In the genomic region with DNA sequence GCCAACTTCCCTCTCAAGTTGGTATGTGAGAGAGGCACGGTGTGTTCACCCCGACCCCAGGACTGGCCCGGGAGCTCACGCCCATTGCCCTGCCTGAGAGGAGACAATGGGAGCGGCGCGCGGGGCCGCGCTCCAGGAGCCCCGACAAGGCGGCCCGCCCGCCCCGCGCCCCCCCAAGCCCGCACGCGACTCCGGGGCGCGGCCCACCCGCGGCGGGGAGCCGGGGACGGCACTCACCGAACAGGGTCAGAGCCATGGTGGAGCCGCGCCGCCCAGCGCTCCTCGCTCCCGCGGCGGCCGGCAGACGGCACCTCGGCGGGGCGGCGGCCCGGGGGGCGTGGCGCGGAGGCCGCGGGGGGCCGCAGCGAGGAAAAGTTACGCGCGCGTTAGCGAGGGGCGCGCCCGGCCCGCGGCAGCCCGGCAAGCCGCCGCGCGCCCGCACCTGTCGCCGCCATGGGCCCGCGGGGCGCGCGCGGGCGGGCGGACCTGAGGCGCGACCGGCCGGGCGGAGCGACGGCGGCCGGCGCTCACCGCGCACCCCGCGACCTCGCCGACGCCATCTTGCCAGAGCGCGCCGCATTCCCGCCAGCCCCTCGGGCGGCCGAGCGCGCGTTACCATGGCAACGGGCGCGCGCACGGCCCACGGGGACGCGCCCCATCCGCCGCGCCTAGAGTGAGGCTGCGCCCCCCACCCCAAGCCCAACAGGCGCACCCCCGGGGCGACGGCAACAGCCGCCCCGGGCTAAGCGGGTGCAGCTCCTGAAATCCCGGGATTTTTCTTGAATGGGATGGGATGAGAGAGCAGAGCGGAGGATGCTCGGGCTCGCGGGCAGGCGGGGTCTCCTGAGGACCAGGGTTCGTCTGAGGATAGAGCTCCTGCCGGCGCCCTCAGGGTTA, we compare ENCODE assay signal across 8 mouse cellular contexts. TPM values are rescaled to one million over a fixed set of nuclear protein-coding genes. Genes with fewer than 3 reads are reported as not detected.
DNase-seq lines count a peak whose midpoint lies in the region; ATAC-seq and TF ChIP-seq lines count a peak whose summit lies in the region.

Gene Chn1 (minus strand): TSS at position 561 of the 897 bp plus-strand sequence.

- H3K79me2 ChIP-seq in CH12.LX (replicated peaks; ENCODE audit: control insufficient read depth, extremely low read depth, insufficient read depth, poor library complexity, severe bottlenecking): no peaks in the 10 kb centered on the region

- no peak for TF ChIP-seq POLR2A in CH12.LX (IDR thresholded peaks at IDR 0.05; ENCODE audit: low read depth, low read length)
- peak; percentile 24; the same call in 1 of the 2 replicates for TF ChIP-seq POLR2A in olfactory bulb, adult 2 months (IDR thresholded peaks at IDR 0.05; ENCODE audit: insufficient read depth, low read depth, low read length)

- H3K4me2 ChIP-seq in CH12.LX (ENCODE audit: insufficient read depth, low read depth, poor library complexity, severe bottlenecking): peak within 1 kb of the TSS; percentile 99
- peak within 1 kb of the TSS; percentile 66 for H3K4me2 ChIP-seq in forebrain, embryonic 14.5 days (ENCODE audit: low read length)
- H3K4me2 ChIP-seq in liver, postnatal 0 days (ENCODE audit: low read depth, low read length): peak within 1 kb of the TSS; percentile 92

- peaks cover 44% of the 10 kb centered on the region for H3K27me3 ChIP-seq in CH12.LX (replicated peaks)
- H3K27me3 ChIP-seq in forebrain, embryonic 14.5 days (replicated peaks; ENCODE audit: control insufficient read depth, insufficient read depth, low read length): no peaks in the 10 kb centered on the region
- peaks cover 60% of the 10 kb centered on the region for H3K27me3 ChIP-seq in liver, postnatal 0 days (ENCODE audit: insufficient read depth, low read length)

- H3K4me1 ChIP-seq in CH12.LX (ENCODE audit: control insufficient read depth in 1 of 2, insufficient read depth in 2 of 2): no peaks in the 10 kb centered on the region; a peak in 1 of 4 replicates
- peaks cover 2% of the 10 kb centered on the region; the same call in 1 of the 2 replicates for H3K4me1 ChIP-seq in brown adipose tissue, adult 24 weeks (ENCODE audit: control insufficient read depth, insufficient read depth, insufficient read length, low read length)
- H3K4me1 ChIP-seq in forebrain, embryonic 14.5 days (ENCODE audit: control insufficient read depth, insufficient read depth, low read length): peaks cover 39% of the 10 kb centered on the region
- peaks cover 4% of the 10 kb centered on the region for H3K4me1 ChIP-seq in liver, postnatal 0 days (ENCODE audit: insufficient read depth)
- H3K4me1 ChIP-seq in olfactory bulb, adult 2 months (ENCODE audit: control insufficient read depth, insufficient read depth, low read length): no peaks in the 10 kb centered on the region

- H3K9me3 ChIP-seq in CH12.LX (replicated peaks; ENCODE audit: low read length): no peaks in the 10 kb centered on the region
- no peaks in the 10 kb centered on the region for H3K9me3 ChIP-seq in forebrain, embryonic 14.5 days (replicated peaks; ENCODE audit: control insufficient read depth, low read length)
- H3K9me3 ChIP-seq in liver, postnatal 0 days (ENCODE audit: low read length): no peaks in the 10 kb centered on the region

- intact Hi-C loops in heart, postnatal 25 days (cut with DNase I): loop anchor here (10.0 kb wide), 1 partner anchor 890 kb away; the partner anchor contains the start of gene Hoxd13

- H3K4me3 ChIP-seq in CH12.LX (replicated peaks in 1 of 3; ENCODE audit: low read depth in 2 of 3, low read length in 2 of 3, poor library complexity in 1 of 3): peak within 1 kb of the TSS; percentile 48 to 77 (median 71)
- peak within 1 kb of the TSS; percentile 94 for H3K4me3 ChIP-seq in brown adipose tissue, adult 24 weeks (ENCODE audit: insufficient read depth, low read depth, low read length)
- peak within 1 kb of the TSS; percentile 84 for H3K4me3 ChIP-seq in forebrain, embryonic 14.5 days (ENCODE audit: low read depth, low read length)
- peak within 1 kb of the TSS; percentile 93 for H3K4me3 ChIP-seq in layer of hippocampus, adult 2 months
- H3K4me3 ChIP-seq in liver, postnatal 0 days (ENCODE audit: low read depth, low read length): peak within 1 kb of the TSS; percentile 64
- peak within 1 kb of the TSS; percentile 71 for H3K4me3 ChIP-seq in olfactory bulb, adult 2 months (ENCODE audit: insufficient read depth, low read depth, low read length)

- peak; percentile 55 for DNase-seq in CH12.LX (ENCODE audit: extremely low read depth)
- peak; percentile 92 for DNase-seq in forebrain, embryonic 14.5 days (ENCODE audit: low spot score)
- peak; percentile 34 for DNase-seq in heart, postnatal 25 days (ENCODE audit: low spot score)
- DNase-seq in layer of hippocampus, adult 2 months (ENCODE audit: low spot score in 2 of 2): peak; percentile 53 to 69
- DNase-seq in liver, postnatal 0 days: peak; percentile 51
- DNase-seq in thymus, postnatal 36 days: peak; percentile 16 to 44

- no peaks in the 10 kb centered on the region for H3K36me3 ChIP-seq in CH12.LX (replicated peaks in 1 of 2; ENCODE audit: control insufficient read depth in 1 of 2, insufficient read depth in 1 of 2, low read length in 1 of 2)
- no peaks in the 10 kb centered on the region for H3K36me3 ChIP-seq in forebrain, embryonic 14.5 days (ENCODE audit: control insufficient read depth, insufficient read depth, low read length)
- H3K36me3 ChIP-seq in liver, postnatal 0 days (replicated peaks; ENCODE audit: insufficient read depth, low read length): no peaks in the 10 kb centered on the region

- TF ChIP-seq RAD21 in CH12.LX (IDR thresholded peaks at IDR 0.05; ENCODE audit: low read depth, low read length): no peak

- ATAC-seq in forebrain, embryonic 14.5 days: peak; percentile 93
- ATAC-seq in liver, postnatal 0 days: peak; percentile 77

- peak within 1 kb of the TSS; percentile 57 for H3K9ac ChIP-seq in CH12.LX (ENCODE audit: insufficient read depth, low read depth)
- peak within 1 kb of the TSS; percentile 87 for H3K9ac ChIP-seq in forebrain, embryonic 14.5 days (ENCODE audit: low read length)
- peak within 1 kb of the TSS; percentile 46 for H3K9ac ChIP-seq in liver, postnatal 0 days (replicated peaks)

- whole genome bisulfite sequencing in forebrain, embryonic 14.5 days: under 1% methylated on average over 82 of the region's 131 CpGs
- WGBS in liver, postnatal 0 days (ENCODE audit: insufficient replicate concordance): under 1% methylated on average over 60 of the region's 131 CpGs
- WGBS in olfactory bulb, adult 2 months: 9% methylated on average over 131 of the region's 131 CpGs

- in situ Hi-C loops in CH12.LX (cut with MboI; ENCODE audit: low pct_ligation_motif_present, low pct_unique_long_range_greater_than_20kb, low sequenced_read_pairs): no loop called here

- H3K27ac ChIP-seq in CH12.LX (ENCODE audit: insufficient read depth, low read depth): no peak within 1 kb of the TSS
- H3K27ac ChIP-seq in brown adipose tissue, adult 24 weeks (replicated peaks; ENCODE audit: low read depth, low read length): no peak within 1 kb of the TSS
- H3K27ac ChIP-seq in forebrain, embryonic 14.5 days (ENCODE audit: low read depth, low read length): peak within 1 kb of the TSS; percentile 91
- H3K27ac ChIP-seq in layer of hippocampus, adult 2 months: peak within 1 kb of the TSS; percentile 91
- H3K27ac ChIP-seq in liver, postnatal 0 days (ENCODE audit: low read depth): no peak within 1 kb of the TSS
- no peak within 1 kb of the TSS for H3K27ac ChIP-seq in olfactory bulb, adult 2 months (ENCODE audit: insufficient read depth, low read depth, low read length)

- no peak for TF ChIP-seq EP300 in CH12.LX (IDR thresholded peaks at IDR 0.05; ENCODE audit: low read length)
- TF ChIP-seq EP300 in liver, postnatal 0 days (IDR thresholded peaks at IDR 0.05; ENCODE audit: low read depth): no peak

- dilution Hi-C loops in CH12.LX (cut with MboI; ENCODE audit: extremely low pct_ligation_motif_present, extremely low pct_unique_long_range_greater_than_20kb, low sequenced_read_pairs): no loop called here

- no peak for TF ChIP-seq CTCF in CH12.LX (conservative IDR thresholded peaks at IDR 0.05 in 1 of 2, IDR thresholded peaks at IDR 0.05 in 1 of 2; ENCODE audit: low read depth in 2 of 2, low read length in 2 of 2)
- no peak for TF ChIP-seq CTCF in layer of hippocampus, adult 2 months (conservative IDR thresholded peaks at IDR 0.05)
- TF ChIP-seq CTCF in liver, postnatal 0 days (IDR thresholded peaks at IDR 0.05; ENCODE audit: low read depth): no peak
- no peak for TF ChIP-seq CTCF in olfactory bulb, adult 2 months (IDR thresholded peaks at IDR 0.05; ENCODE audit: insufficient read depth, low read depth, low read length)

TF ChIP-seq in CH12.LX, 34 proteins besides CTCF, POLR2A, EP300 and RAD21:
- TF ChIP-seq RCOR1 (conservative IDR thresholded peaks at IDR 0.05; ENCODE audit: low read depth, low read length) (no peak), MXI1 (IDR thresholded peaks at IDR 0.05; ENCODE audit: low read depth, low read length) (peak; percentile 63), UBTF (IDR thresholded peaks at IDR 0.05; ENCODE audit: low read depth, low read length) (no peak), ZC3H11A (IDR thresholded peaks at IDR 0.05; ENCODE audit: low read depth, low read length) (no peak), ZNF384 (IDR thresholded peaks at IDR 0.05; ENCODE audit: low read depth, low read length) (no peak), IRF4 (IDR thresholded peaks at IDR 0.05; ENCODE audit: low read depth, low read length) (0 out of 2 replicates have a peak, but pooled peaks have one; percentile 25), JUN (IDR thresholded peaks at IDR 0.05; ENCODE audit: insufficient read depth, low read depth, low read length) (no peak), SIN3A (IDR thresholded peaks at IDR 0.05; ENCODE audit: low read length) (0 out of 2 replicates have a peak, but pooled peaks have one; percentile 31)

RNA-seq across cellular contexts. Expression of gene Chn1, which starts in this region (rescaled TPM):
- total RNA-seq in CH12.LX (2012; rRNA removed) (4.2 and 4.6 TPM in 2 replicates), CH12.LX (2014; rRNA removed) (9.9 and 13.0 TPM in 2 replicates)
- polyA plus RNA-seq in CH12.LX (2012; ENCODE audit: insufficient read length, low read depth): 15.0 and 17.0 TPM in 2 replicates
- polyA plus RNA-seq in brown adipose tissue, adult 24 weeks (2012; ENCODE audit: insufficient read depth, insufficient read length, missing spikeins): 67.6 and 79.9 TPM in 2 replicates
- polyA plus RNA-seq in forebrain, embryonic 14.5 days (2014; fragmentation: Nextera tagmentation; extraction: Ambion mirVana): 93.5 and 98.9 TPM in 2 replicates
- 10 to 100 TPM; 38.3 to 46.0 TPM for total RNA-seq in heart, postnatal 25 days (2021)
- total RNA-seq in layer of hippocampus, adult 2 months (2021): 1,000 to 10,000 TPM; 1,742 to 1,751 TPM
- polyA plus RNA-seq in liver, postnatal 0 days (2015; fragmentation: Nextera tagmentation; extraction: Ambion mirVana): 0.26 and 0.31 TPM in 2 replicates
- polyA plus RNA-seq in olfactory bulb, adult 2 months (2012; ENCODE audit: insufficient read depth, insufficient read length, low replicate concordance, missing spikeins): not detected in 2 replicates

Comparison
In these comparisons a context has a peak if more than half of its experiments do, and no peak if none do; other contexts are left out.
1. RNA of gene Chn1 (total RNA-seq): 1,742 to 1,751 TPM in layer of hippocampus, adult 2 months; 38.3 to 46.0 TPM in heart, postnatal 25 days and 4.2 to 13.0 TPM in CH12.LX; every median in the first group is over 10 times any median in the second.
2. RNA of gene Chn1 (polyA plus RNA-seq): 93.5 to 98.9 TPM in forebrain, embryonic 14.5 days, 67.6 to 79.9 TPM in brown adipose tissue, adult 24 weeks and 15.0 to 17.0 TPM in CH12.LX; 0.26 to 0.31 TPM in liver, postnatal 0 days and not detected in olfactory bulb, adult 2 months; every median in the first group is over 10 times any median in the second.
3. Peak in DNase-seq, ATAC-seq, H3K4me3 ChIP-seq, H3K9ac ChIP-seq and H3K4me2 ChIP-seq in liver, postnatal 0 days; RNA of the gene not detected or under 1 TPM.
4. DNase-seq: peak in every context shown above with its lines; median percentile 92 in forebrain, embryonic 14.5 days; 61 in layer of hippocampus, adult 2 months; 55 in CH12.LX; 51 in liver, postnatal 0 days; 34 in heart, postnatal 25 days; 30 in thymus, postnatal 36 days.
5. H3K27ac ChIP-seq: peak in forebrain, embryonic 14.5 days (single experiment) and layer of hippocampus, adult 2 months (single experiment); none in CH12.LX (single experiment), brown adipose tissue, adult 24 weeks (single experiment), liver, postnatal 0 days (single experiment) and olfactory bulb, adult 2 months (single experiment).
6. Peak in every context shown above with its lines, with median percentiles within 50 percentile points of each other: H3K4me2 ChIP-seq, H3K4me3 ChIP-seq and H3K9ac ChIP-seq.